Mouse (Mus musculus) limb, embryonic 11.5 days (tissue): ENCODE measurements at regions not wholly inside any gene's neighbourhood (a gene's known extent, or its start where the extent isn't known, plus 50 kb on each side); places are given as distances from the start of the nearest gene placed in this dataset.
"Not testable (repeated sequence)": the region's sequence is repeated elsewhere in the genome, so short reads cannot be mapped to it uniquely, and the experiment has no call there.

Experiments used
- ATAC-seq: fragments of 200-750 bp; cut with Nextera tagmentation; 2 replicates; pipeline ENCODE4 v1.8.0; 2017; ENCODE audit warnings: low read depth; ENCODE audit not compliant: insufficient number of reproducible peaks, low FRiP score, low TSS enrichment
- DNase-seq: peaks from one replicate; pipeline ENCODE4 v3.0.0-alpha.2; 2015; ENCODE audit warnings: low spot score
- H3K27ac ChIP-seq: fragments of 300-500 bp; sonication (generic); replicated peaks from 2 replicates; pipeline ENCODE4 v1.5.1; 2014; ENCODE audit warnings: low read depth, mild to moderate bottlenecking, low read length
- H3K27me3 ChIP-seq: fragments of 300-500 bp; sonication (generic); 2 replicates; pipeline ENCODE4 v1.6.1; 2014; ENCODE audit warnings: mild to moderate bottlenecking, low read length, mixed read lengths; ENCODE audit not compliant: control insufficient read depth, insufficient read depth
- H3K36me3 ChIP-seq: fragments of 300-500 bp; sonication (generic); 2 replicates; pipeline ENCODE4 v1.6.1; 2014; ENCODE audit warnings: mild to moderate bottlenecking, low read length, moderate library complexity, mixed read lengths; ENCODE audit not compliant: control insufficient read depth, insufficient read depth
- H3K4me1 ChIP-seq: fragments of 300-500 bp; sonication (generic); 2 replicates; pipeline ENCODE4 v1.6.1; 2014; ENCODE audit warnings: low read length, mixed read lengths; ENCODE audit not compliant: control insufficient read depth, insufficient read depth
- H3K4me2 ChIP-seq: fragments of 300-500 bp; sonication (generic); 2 replicates; pipeline ENCODE4 v1.6.1; 2014; ENCODE audit warnings: low read depth, mild to moderate bottlenecking, moderate library complexity; ENCODE audit not compliant: severe bottlenecking
- H3K4me3 ChIP-seq: fragments of 300-500 bp; sonication (generic); 2 replicates; pipeline ENCODE4 v1.5.1; 2014; ENCODE audit warnings: low read depth, low read length
- H3K9ac ChIP-seq: fragments of 300-500 bp; sonication (generic); 2 replicates; pipeline ENCODE4 v1.6.1; 2014; ENCODE audit warnings: mild to moderate bottlenecking, low read length
- H3K9me3 ChIP-seq: fragments of 300-500 bp; sonication (generic); 2 replicates; pipeline ENCODE4 v1.6.1; 2016; ENCODE audit warnings: low read length; ENCODE audit not compliant: control insufficient read depth
- WGBS: fragments of 180-500 bp; shearing (Covaris S2); extraction: QIAGEN DNeasy Blood & Tissue Kit; methylation state at CpG from one replicate; pipeline ENCODE4 v1.1.7; 2014; 5-methylcytosine and 5-hydroxymethylcytosine counted together

- H3K9me3 ChIP-seq, H3K4me2 ChIP-seq, ATAC-seq, H3K4me1 ChIP-seq, H3K36me3 ChIP-seq, DNase-seq, H3K9ac ChIP-seq, H3K27me3 ChIP-seq, H3K4me3 ChIP-seq, H3K27ac ChIP-seq: not testable (repeated sequence)
- WGBS = 94% methylated on average over 7 of the region's 8 CpGs
Measured at GRCm38 (mm10) chr9:85983516-85983915, 141.3 kb downstream of the Tpbg start.

DNA sequence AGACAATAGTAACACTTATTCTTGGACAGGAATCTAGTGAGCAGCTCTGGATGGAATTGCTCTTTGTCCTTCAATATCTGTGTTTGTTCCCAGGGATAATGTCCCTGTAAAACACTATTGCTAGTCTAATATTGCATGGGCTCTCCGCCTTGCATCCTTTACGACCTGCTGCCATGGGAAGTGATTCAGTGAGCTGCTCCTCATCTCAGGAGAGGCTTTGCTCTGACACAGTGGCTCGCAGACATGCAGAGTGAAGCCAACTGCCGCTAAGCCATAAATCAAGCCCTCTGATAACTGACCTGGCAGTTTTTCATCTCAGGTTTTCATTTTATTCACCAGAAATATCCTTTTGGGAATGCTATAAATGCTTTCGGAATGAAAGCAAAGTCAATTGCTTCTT, 143.5 kb downstream of the Tpbg start:
- Histone ChIP-seq H3K4me3 (no peak overlapping the region), H3K9ac (no peak overlapping the region), H3K36me3 (no peaks in the 10 kb centered on the region), H3K9me3 (no peaks in the 10 kb centered on the region), H3K4me1 (no peaks in the 10 kb centered on the region), H3K27ac (no peak overlapping the region), H3K4me2 (no peak overlapping the region), H3K27me3 (no peaks in the 10 kb centered on the region)
- WGBS = 41% methylated on average over 5 of the region's 5 CpGs
- DNase-seq (no peak), ATAC-seq (no peak)

GRCm38 (mm10) chr9:85986142-85986541, 144.0 kb downstream of the Tpbg start:
- ATAC-seq = no peak
- Histone ChIP-seq H3K4me1 (no peaks in the 10 kb centered on the region), H3K36me3 (no peaks in the 10 kb centered on the region), H3K9me3 (no peaks in the 10 kb centered on the region), H3K4me2 (no peak overlapping the region), H3K27me3 (no peaks in the 10 kb centered on the region), H3K4me3 (no peak overlapping the region), H3K9ac (no peak overlapping the region), H3K27ac (no peak overlapping the region)
- no peak for DNase-seq
- 67% methylated on average over 2 of the region's 2 CpGs for WGBS

GRCm38 (mm10) chr9:86002996-86003395, 160.8 kb downstream of the Tpbg start:
- Histone ChIP-seq H3K4me1 (no peaks in the 10 kb centered on the region), H3K36me3 (no peaks in the 10 kb centered on the region), H3K9ac (no peak overlapping the region), H3K4me3 (no peak overlapping the region), H3K4me2 (no peak overlapping the region), H3K27ac (no peak overlapping the region), H3K9me3 (no peaks in the 10 kb centered on the region), H3K27me3 (no peaks in the 10 kb centered on the region)
- no peak for DNase-seq
- 44% methylated on average over 2 of the region's 2 CpGs for WGBS
- ATAC-seq = no peak

DNA sequence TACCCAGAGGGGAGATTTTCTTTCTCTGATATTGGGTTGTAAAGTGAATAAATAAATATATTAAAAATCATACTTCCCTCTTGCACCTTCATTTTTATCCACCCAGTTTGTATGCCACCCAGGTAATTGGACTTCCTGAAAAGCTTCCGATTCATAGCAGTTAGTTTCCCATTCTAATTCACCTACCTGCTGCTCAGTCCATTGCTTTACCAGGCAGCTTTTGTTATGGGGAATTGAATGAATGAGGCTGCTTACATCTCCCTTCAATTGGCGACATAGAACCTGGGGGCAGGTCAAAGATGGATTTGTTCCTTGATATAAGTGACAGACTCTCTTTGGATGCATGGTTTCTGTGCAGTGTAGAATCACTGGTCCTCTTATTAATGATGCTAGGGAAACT, 169.5 kb downstream of the Tpbg start:
- Histone ChIP-seq H3K27me3 (no peaks in the 10 kb centered on the region), H3K4me1 (no peaks in the 10 kb centered on the region), H3K9ac (no peak overlapping the region), H3K9me3 (no peaks in the 10 kb centered on the region), H3K4me2 (no peak overlapping the region), H3K36me3 (no peaks in the 10 kb centered on the region), H3K4me3 (no peak overlapping the region), H3K27ac (no peak overlapping the region)
- DNase-seq = no peak
- no peak for ATAC-seq
- 75% methylated on average over 2 of the region's 2 CpGs for WGBS

GRCm38 (mm10) chr9:86015841-86016240, 173.7 kb downstream of the Tpbg start:
- ATAC-seq (no peak), DNase-seq (no peak)

DNA sequence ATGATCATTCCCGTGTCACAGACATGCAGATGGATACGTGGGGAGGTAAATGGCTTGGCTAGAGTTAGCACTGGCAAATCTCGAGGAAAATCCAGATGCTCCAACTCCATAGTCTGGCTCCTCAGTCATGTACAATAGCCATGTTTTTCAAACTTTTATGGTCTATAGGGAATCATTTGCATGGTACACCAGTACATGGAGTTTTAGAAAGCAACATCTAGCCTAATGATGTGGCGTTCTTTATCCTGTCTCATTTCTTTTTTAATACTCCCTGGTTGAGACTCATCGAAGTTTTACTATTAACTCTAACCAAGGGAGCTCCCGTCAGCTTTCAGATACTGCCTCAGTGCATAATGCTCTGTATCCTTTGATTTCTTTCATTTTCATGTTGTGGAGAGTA, 178.0 kb downstream of the Tpbg start:
- H3K4me1 ChIP-seq = no peaks in the 10 kb centered on the region
- no peaks in the 10 kb centered on the region for H3K36me3 ChIP-seq
- 91% methylated on average over 6 of the region's 6 CpGs for WGBS
- H3K27ac ChIP-seq = no peak overlapping the region
- H3K9ac ChIP-seq = no peak overlapping the region
- H3K27me3 ChIP-seq = no peaks in the 10 kb centered on the region
- no peaks in the 10 kb centered on the region for H3K9me3 ChIP-seq
- H3K4me2 ChIP-seq = no peak overlapping the region
- H3K4me3 ChIP-seq = no peak overlapping the region
- ATAC-seq = no peak
- DNase-seq = no peak

More at GRCm38 (mm10) chr9:86015841-86016240, 173.7 kb downstream of the Tpbg start:
- no peak overlapping the region for H3K4me2 ChIP-seq
- H3K9me3 ChIP-seq = no peaks in the 10 kb centered on the region
- H3K4me1 ChIP-seq = no peaks in the 10 kb centered on the region
- no peaks in the 10 kb centered on the region for H3K27me3 ChIP-seq
- H3K9ac ChIP-seq = no peak overlapping the region
- no peaks in the 10 kb centered on the region for H3K36me3 ChIP-seq
- WGBS = 86% methylated on average over 4 of the region's 4 CpGs
- H3K27ac ChIP-seq = no peak overlapping the region
- H3K4me3 ChIP-seq = no peak overlapping the region

- DNase-seq (no peak), ATAC-seq (no peak)
- no peaks in the 10 kb centered on the region for H3K27me3 ChIP-seq
- WGBS = 89% methylated on average over 4 of the region's 4 CpGs
- no peaks in the 10 kb centered on the region for H3K36me3 ChIP-seq
- H3K4me3 ChIP-seq = no peak overlapping the region
- H3K4me2 ChIP-seq = no peak overlapping the region
- no peaks in the 10 kb centered on the region for H3K9me3 ChIP-seq
- no peak overlapping the region for H3K9ac ChIP-seq
- H3K27ac ChIP-seq = no peak overlapping the region
- no peaks in the 10 kb centered on the region for H3K4me1 ChIP-seq
Measured at GRCm38 (mm10) chr9:86020765-86021164, 178.6 kb downstream of the Tpbg start.

DNA sequence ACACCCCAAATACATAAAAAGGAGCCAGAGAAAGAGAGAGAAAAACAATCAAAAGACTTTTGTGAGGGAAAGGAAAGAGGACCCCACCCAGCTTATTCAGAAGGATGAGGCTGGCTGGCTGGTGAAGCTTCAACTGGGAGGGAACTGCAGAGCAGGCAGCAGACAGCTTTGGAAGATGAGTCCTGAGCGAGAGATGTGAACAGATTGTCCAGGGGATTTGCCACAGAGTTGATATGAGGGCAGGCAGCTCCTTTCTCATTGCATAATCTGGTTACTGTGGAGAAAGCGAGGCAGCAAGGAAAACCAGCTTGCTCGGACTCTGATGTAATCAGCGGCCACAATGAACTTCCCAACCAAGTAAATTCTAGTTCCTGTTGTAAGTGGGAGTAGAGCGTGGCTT, 188.6 kb downstream of the Tpbg start:
- no peak for ATAC-seq

More for the DNA sequence above, 188.6 kb downstream of the Tpbg start:
- Histone ChIP-seq H3K9ac (no peak overlapping the region), H3K27ac (no peak overlapping the region), H3K4me3 (no peak overlapping the region), H3K36me3 (no peaks in the 10 kb centered on the region), H3K4me1 (no peaks in the 10 kb centered on the region), H3K27me3 (no peaks in the 10 kb centered on the region), H3K4me2 (no peak overlapping the region), H3K9me3 (no peaks in the 10 kb centered on the region)
- 79% methylated on average over 5 of the region's 5 CpGs for WGBS
- no peak for DNase-seq
